Mouse (Mus musculus) ovary, postnatal 10 days (tissue): ENCODE measurements around the gene Gm572.

Experiments
- DNase-seq: peaks from one replicate; pipeline ENCODE4 v3.0.0; 2022; ENCODE audit warnings: low spot score

Gm572 gene

GRCm38 (mm10) chr4:148625756-148626622 lies 17.1 kb upstream of the Gm572 start:
- DNase-seq, result no peak

GRCm38 (mm10) chr4:148626623-148627185 lies 16.4 kb upstream of the Gm572 start, which contains the start of gene Tardbp:
TSS of gene Tardbp (minus strand) at chr4:148627019.
- peak; percentile 90 for DNase-seq

GRCm38 (mm10) chr4:148627246-148627645 lies 15.9 kb upstream of the Gm572 start:
- DNase-seq, result no peak

- no peak for DNase-seq
Observed at GRCm38 (mm10) chr4:148632013-148632692, 11.0 kb upstream of the Gm572 start.

- no peak for DNase-seq
Observed at GRCm38 (mm10) chr4:148633395-148634061, 9.6 kb upstream of the Gm572 start.

GRCm38 (mm10) chr4:148635309-148635708 lies 7.8 kb upstream of the Gm572 start:
- no peak for DNase-seq

- no peak for DNase-seq
Observed at GRCm38 (mm10) chr4:148638302-148638701, 4.8 kb upstream of the Gm572 start.

GRCm38 (mm10) chr4:148639455-148639854 lies 3.7 kb upstream of the Gm572 start:
- no peak for DNase-seq

- DNase-seq, result no peak
Observed at GRCm38 (mm10) chr4:148641121-148641520, 2.0 kb upstream of the Gm572 start.

GRCm38 (mm10) chr4:148644157-148644511 lies 1.0 kb downstream of the Gm572 start:
- no peak for DNase-seq

- DNase-seq, result no peak
Observed at GRCm38 (mm10) chr4:148644926-148645325, 1.8 kb downstream of the Gm572 start.

- no peak for DNase-seq
Observed at GRCm38 (mm10) chr4:148646616-148647015, 3.5 kb downstream of the Gm572 start.

- DNase-seq, result no peak
Observed at GRCm38 (mm10) chr4:148649309-148649708, 6.2 kb downstream of the Gm572 start.

- DNase-seq, result no peak
Observed at GRCm38 (mm10) chr4:148651045-148651444, 7.9 kb downstream of the Gm572 start.

- DNase-seq, result no peak
Observed at GRCm38 (mm10) chr4:148654701-148655398, 11.7 kb downstream of the Gm572 start.

- DNase-seq, result no peak
Observed at GRCm38 (mm10) chr4:148656691-148657258, 13.7 kb downstream of the Gm572 start.

- DNase-seq, result no peak
Observed at GRCm38 (mm10) chr4:148657776-148658175, 14.7 kb downstream of the Gm572 start.

GRCm38 (mm10) chr4:148660174-148660573 lies 17.1 kb downstream of the Gm572 start:
- DNase-seq, result no peak

- DNase-seq, result peak; percentile 45
Observed at GRCm38 (mm10) chr4:148662168-148662965, 19.2 kb downstream of the Gm572 start.

- DNase-seq, result no peak
Observed at GRCm38 (mm10) chr4:148663326-148663725, 20.2 kb downstream of the Gm572 start.

- DNase-seq, result no peak
Observed at GRCm38 (mm10) chr4:148664021-148664420, 20.9 kb downstream of the Gm572 start.
